Mouse (Mus musculus) E14TG2a.4 (cell line): Measurements from ENCODE around the gene Ugt1a7c.
A peak's percentile ranks its signal among the peaks of the same experiment; 100 is the strongest.
"Not testable (repeated sequence)": the region's sequence is repeated elsewhere in the genome, so short reads cannot be mapped to it uniquely, and the experiment has no call there.

ENCODE experiments used
- H3K27me3 ChIP-seq: 2 replicates; pipeline ENCODE4 v1.6.1; 2014; ENCODE audit warnings: low read length, control low read depth; ENCODE audit not compliant: insufficient read depth
- H3K36me3 ChIP-seq: 2 replicates; pipeline ENCODE4 v1.6.1; 2014; ENCODE audit warnings: low read length, control low read depth; ENCODE audit not compliant: insufficient read depth
- H3K4me1 ChIP-seq: replicated peaks from 2 replicates; pipeline ENCODE4 v1.6.1; 2014; ENCODE audit warnings: low read depth, low read length, control low read depth
- H3K4me3 ChIP-seq: replicated peaks from 2 replicates; pipeline ENCODE4 v1.5.1; 2014; ENCODE audit warnings: mild to moderate bottlenecking, low read length
- H3K9me3 ChIP-seq: 2 replicates; pipeline ENCODE4 v1.6.1; 2014; ENCODE audit warnings: low read length, control low read depth
- CTCF ChIP-seq: conservative IDR thresholded peaks from 2 replicates; pipeline ENCODE4 v1.5.1; 2014; ENCODE audit warnings: low read length
- NANOG ChIP-seq: IDR thresholded peaks from 2 replicates; pipeline ENCODE4 v1.6.1; 2014; ENCODE audit warnings: borderline replicate concordance, low read length, mixed read lengths
- POU5F1 ChIP-seq: IDR thresholded peaks from 2 replicates; pipeline ENCODE4 v1.6.1; 2014; ENCODE audit warnings: low read length, borderline replicate concordance

The Ugt1a7c gene

DNA sequence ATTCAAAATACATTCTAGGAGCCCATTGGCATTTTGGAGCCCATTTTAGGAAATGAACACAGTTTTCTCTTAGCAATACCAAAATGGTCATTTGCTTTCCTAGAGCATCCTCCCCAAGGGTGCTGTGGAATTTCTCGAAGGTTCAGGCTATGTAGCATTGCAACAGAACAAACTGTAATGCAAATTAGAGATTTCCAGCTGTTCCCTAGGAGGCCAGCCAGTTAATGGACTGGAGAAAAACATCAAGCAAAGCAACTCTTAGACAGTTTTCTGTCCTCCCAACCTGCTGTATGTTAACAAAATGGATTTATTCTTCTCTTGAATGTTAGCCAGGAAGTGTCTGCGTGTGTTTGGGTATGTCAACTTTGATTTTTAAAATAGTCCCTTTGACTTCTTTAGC lies 41.8 kb downstream of the Ugt1a7c start:
- no peaks in the 10 kb centered on the region for H3K36me3 ChIP-seq
- no peak overlapping the region for H3K4me3 ChIP-seq
- H3K9me3 ChIP-seq: no peaks in the 10 kb centered on the region
- TF ChIP-seq POU5F1 (no peak), CTCF (no peak), NANOG (no peak)
- no peaks in the 10 kb centered on the region for H3K27me3 ChIP-seq
- H3K4me1 ChIP-seq: no peaks in the 10 kb centered on the region

DNA sequence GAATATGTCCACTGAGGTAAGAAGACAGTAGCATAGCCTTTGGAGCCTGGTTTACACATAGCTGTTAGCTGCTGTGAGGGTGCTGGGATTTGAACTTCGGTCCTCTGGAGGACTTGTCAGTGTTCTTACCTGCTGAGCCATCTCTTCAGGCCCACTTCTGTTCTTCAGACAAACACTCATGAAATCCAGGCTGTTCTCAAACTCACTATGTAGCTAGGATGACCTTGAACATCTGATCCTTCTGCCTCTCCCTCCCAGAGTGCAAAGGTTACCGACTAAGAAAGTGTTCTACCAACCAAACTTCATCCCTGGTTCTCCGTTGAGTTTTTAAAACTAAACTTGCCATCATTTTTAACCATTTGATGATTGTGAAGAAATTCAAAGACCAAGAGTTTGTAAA lies 42.4 kb downstream of the Ugt1a7c start:
- no peak overlapping the region for H3K4me3 ChIP-seq
- TF ChIP-seq NANOG: no peak
- H3K4me1 ChIP-seq: no peaks in the 10 kb centered on the region
- H3K27me3 ChIP-seq: no peaks in the 10 kb centered on the region
- H3K36me3 ChIP-seq: no peaks in the 10 kb centered on the region
- peaks cover 1% of the 10 kb centered on the region; the same call in 1 of the 2 replicates for H3K9me3 ChIP-seq

DNA sequence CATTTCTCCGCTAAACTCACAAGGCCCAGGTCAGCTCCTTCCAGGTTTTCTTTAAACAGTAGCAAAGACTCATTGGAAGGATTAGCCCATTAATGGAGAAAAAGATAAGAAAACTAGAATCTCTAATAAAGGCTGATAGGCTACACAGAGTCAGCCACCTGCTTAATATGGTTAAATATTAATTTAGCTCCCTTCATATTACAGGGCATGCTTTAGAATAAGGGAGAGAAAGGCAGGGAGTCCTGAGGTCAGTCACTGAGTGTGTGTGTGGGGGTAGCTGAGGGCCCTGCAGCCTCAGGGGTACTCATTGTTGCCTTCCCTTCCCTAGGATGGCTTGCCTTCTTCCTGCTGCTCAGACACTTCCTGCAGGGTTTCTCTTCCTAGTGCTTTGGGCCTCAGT lies 43.3 kb downstream of the Ugt1a7c start:
- TF ChIP-seq CTCF (no peak), POU5F1 (no peak), NANOG (no peak)
- Histone ChIP-seq H3K4me1 (no peaks in the 10 kb centered on the region), H3K27me3 (no peaks in the 10 kb centered on the region), H3K36me3 (no peaks in the 10 kb centered on the region), H3K4me3 (no peak overlapping the region), H3K9me3 (peaks cover 6% of the 10 kb centered on the region; the same call in 1 of the 2 replicates)

DNA sequence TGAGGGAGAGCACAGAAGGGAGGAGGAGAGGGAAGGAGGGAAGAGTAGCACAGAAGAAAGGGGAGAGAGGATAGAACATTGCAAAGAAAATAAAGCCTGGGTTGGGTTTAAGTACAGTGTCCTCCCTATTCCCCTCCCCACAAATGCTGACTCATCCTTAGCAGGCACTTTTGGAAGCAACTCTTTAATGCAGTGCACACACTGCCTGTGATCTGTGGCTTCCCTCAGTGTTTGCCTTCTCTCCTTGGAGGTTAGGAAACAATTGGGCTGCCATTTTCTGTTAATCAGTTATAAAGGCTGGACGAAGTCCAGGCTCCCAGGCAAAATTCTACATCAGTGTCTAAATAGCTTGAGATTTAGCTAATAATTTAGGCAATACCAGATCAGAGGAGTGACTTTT lies 45.6 kb downstream of the Ugt1a7c start:
- H3K27me3 ChIP-seq, H3K4me3 ChIP-seq, H3K36me3 ChIP-seq, H3K4me1 ChIP-seq: not testable (repeated sequence)
- peaks cover 15% of the 10 kb centered on the region for H3K9me3 ChIP-seq

DNA sequence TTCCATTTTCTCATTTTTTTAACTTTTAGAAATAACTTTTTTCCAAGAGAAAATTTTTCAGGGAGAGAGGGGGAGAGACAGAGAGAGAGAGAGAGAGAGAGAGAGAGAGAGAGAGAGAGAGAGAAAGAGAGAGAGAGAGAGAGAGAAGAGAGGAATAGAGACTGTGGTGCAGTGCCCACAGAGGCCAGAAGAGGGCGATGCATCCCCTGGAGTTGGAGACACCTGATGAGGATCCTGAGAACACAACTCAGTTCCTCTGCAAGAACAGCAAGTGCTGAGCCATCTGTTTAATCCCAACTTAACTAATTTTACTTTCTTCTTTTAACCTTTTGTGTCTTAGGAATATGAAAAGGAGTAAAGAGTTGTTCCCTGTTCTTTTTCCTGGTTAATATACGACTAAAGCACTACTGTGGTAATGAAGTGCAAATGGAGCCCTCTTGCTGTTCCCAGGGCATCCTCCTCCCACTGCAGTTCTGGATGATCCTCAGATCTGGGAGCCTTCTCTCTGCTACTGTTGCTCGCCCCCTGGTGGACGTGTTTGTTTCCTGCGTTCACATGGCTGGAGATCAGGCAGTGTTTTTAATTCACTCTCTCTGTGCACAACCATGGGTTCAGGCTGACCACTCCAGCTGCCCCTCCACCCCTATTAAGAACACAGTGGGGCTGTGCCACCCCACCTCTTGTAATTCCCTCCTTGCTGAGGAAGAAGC lies 49.3 kb downstream of the Ugt1a7c start:
- H3K27me3 ChIP-seq, H3K36me3 ChIP-seq, H3K4me3 ChIP-seq, H3K4me1 ChIP-seq: not testable (repeated sequence)
- peaks cover 15% of the 10 kb centered on the region for H3K9me3 ChIP-seq
- 0 out of 2 replicates have a peak, but pooled peaks have one; percentile 6 for TF ChIP-seq CTCF

DNA sequence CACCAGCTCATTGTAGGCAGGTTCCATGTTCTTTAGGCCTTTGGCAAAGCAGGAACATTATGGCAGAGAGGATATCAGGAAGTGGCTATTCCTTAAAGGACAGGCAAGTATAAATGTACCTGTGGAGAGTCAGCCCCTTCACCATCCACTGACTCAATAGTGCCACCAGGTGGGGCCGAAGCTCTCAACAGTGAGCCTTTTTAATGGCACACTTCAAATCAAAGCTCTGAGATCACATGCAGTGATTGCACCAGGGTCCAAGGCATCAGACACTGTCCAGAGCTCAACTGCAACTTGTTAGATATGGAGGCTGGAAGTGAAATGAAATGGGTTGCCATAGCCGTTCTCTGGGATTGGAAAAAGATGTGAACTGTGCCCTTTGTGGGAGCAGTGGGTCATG lies 50.4 kb downstream of the Ugt1a7c start:
- peak; percentile 12; the same call in 1 of the 2 replicates for TF ChIP-seq CTCF
- not testable (repeated sequence) for H3K36me3 ChIP-seq, H3K27me3 ChIP-seq, H3K4me3 ChIP-seq, H3K4me1 ChIP-seq
- H3K9me3 ChIP-seq: peaks cover 15% of the 10 kb centered on the region

DNA sequence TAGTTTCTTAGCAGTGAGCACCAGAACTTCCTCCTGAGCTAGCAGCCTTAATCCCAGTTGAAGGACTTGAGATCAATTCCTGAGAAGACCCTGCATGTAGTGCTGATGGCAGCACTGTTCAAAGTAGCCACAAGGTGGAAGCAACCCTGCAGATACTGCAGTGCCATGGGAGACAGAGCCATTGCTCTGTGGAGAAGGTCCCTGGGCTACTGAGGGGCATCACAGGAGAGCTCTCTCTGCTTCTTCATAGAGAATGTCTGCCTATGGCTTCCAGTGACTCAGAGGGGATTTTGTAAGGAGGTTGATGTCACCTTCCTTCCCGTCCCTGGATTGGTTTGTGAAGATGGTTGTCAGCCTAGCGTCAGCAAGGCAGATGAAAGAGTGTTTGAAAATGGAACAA lies 55.3 kb downstream of the Ugt1a7c start:
- not testable (repeated sequence) for H3K4me3 ChIP-seq, H3K4me1 ChIP-seq, H3K9me3 ChIP-seq, H3K36me3 ChIP-seq, H3K27me3 ChIP-seq
- TF ChIP-seq CTCF: 0 out of 2 replicates have a peak, but pooled peaks have one; percentile 2

DNA sequence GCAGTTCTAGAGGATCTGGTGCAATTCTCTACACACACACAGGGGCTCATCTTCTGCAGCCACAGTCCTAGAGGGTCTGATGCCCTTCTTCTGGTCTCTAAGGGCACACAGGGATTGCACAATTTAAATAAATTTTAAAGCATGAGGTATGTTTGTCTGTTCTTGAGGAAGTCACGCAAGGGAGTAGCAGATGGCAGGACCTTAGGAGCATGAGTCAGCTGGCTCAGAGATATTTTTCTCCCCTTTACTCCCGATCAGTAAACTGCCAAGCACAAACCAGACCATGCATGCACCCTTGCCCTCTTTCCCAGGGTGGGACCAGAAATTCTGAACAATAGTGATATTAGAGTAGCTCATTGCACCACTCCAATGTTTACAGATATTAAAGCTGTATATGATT lies 63.6 kb downstream of the Ugt1a7c start:
- no peak overlapping the region for H3K4me3 ChIP-seq
- TF ChIP-seq CTCF: no peak
- TF ChIP-seq POU5F1: no peak
- TF ChIP-seq NANOG: no peak

DNA sequence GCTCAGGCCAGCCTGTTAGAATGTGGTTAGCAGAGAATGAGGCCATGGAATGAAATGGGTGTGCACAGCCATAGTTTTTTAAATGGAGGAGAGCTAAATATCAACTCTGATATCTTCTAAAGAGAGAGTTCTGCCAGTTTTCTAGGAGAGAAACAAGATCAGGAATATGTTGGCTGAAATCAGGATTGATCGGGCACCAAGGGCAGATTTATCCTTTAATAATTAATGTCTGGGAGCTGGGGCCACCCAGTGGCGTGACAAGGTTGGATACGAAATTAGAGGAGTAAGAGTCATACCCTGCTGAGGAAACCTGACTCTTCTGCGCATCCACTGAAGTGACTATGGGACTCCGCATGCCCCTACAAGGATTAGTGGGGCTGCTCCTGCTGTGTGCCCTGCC lies 70.8 kb downstream of the Ugt1a7c start, which contains the start of gene Ugt1a5:
Gene Ugt1a5, plus strand, starts transcription at position 302 of the 400 bp plus-strand sequence.
- Histone ChIP-seq H3K36me3 (no peaks in the 10 kb centered on the region), H3K4me1 (peaks cover 4% of the 10 kb centered on the region; the same call in 1 of the 2 replicates), H3K27me3 (no peaks in the 10 kb centered on the region), H3K9me3 (peaks cover 10% of the 10 kb centered on the region), H3K4me3 (no peak within 1 kb of the TSS)
- no peak for TF ChIP-seq POU5F1
- TF ChIP-seq CTCF: no peak

More for the DNA sequence above, 63.6 kb downstream of the Ugt1a7c start:
- no peaks in the 10 kb centered on the region for H3K36me3 ChIP-seq
- H3K9me3 ChIP-seq: no peaks in the 10 kb centered on the region; the same call in 1 of the 2 replicates
- H3K4me1 ChIP-seq: no peaks in the 10 kb centered on the region
- no peaks in the 10 kb centered on the region for H3K27me3 ChIP-seq

DNA sequence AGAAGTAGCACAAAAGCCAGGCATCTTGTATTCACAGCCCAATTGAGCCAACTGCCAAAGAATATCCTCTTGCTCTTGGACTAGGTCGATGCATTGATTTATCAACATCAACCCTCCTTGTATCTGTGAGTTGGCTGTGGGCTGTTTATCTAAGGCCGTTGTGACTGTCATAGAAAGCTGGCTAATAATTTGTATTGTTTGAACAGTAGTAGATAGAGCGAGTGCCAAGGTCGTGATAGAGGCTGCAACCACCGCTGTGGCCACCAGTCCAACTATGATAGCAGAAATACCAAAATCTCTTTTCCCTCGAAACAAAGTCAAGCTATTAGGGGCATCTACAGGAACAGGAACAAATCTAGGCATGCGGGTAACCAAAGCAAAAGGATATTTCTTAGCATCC lies 77.3 kb downstream of the Ugt1a7c start:
- H3K9me3 ChIP-seq: peaks cover 43% of the 10 kb centered on the region
- H3K36me3 ChIP-seq, H3K27me3 ChIP-seq, H3K4me1 ChIP-seq, H3K4me3 ChIP-seq: not testable (repeated sequence)
